Mouse (Mus musculus): Measurements from ENCODE around the gene Fam98c.
"Not testable (repeated sequence)": the region's sequence is repeated elsewhere in the genome, so short reads cannot be mapped to it uniquely, and the experiment has no call there.

Fam98c gene

DNA sequence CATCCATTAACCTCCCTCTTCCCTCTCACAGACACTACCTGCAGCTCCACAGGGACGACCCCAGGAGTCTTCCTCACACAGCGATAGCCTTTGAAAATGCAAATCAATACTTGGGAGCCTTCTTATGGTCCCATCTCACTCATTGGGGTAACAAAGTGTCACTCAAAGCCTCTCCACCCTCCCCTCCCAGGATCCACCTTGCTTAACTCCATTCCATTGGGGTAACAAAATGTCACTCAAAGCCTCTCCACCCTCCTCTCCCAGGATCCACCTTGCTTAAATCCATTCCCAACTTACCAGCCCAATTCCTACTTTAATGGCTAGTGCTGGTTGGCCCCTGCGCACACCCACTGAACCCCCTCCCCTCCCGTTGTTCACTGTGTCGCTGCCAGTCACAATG, 2.2 kb upstream of the Fam98c start:
- DNase-seq (ENCODE audit: low read depth, low spot score): no peak

- DNase-seq (ENCODE audit: low read depth, low spot score): peak; percentile 76
Measured at GRCm38 (mm10) chr7:29155196-29155837, 717 bp downstream of the Fam98c start.

DNA sequence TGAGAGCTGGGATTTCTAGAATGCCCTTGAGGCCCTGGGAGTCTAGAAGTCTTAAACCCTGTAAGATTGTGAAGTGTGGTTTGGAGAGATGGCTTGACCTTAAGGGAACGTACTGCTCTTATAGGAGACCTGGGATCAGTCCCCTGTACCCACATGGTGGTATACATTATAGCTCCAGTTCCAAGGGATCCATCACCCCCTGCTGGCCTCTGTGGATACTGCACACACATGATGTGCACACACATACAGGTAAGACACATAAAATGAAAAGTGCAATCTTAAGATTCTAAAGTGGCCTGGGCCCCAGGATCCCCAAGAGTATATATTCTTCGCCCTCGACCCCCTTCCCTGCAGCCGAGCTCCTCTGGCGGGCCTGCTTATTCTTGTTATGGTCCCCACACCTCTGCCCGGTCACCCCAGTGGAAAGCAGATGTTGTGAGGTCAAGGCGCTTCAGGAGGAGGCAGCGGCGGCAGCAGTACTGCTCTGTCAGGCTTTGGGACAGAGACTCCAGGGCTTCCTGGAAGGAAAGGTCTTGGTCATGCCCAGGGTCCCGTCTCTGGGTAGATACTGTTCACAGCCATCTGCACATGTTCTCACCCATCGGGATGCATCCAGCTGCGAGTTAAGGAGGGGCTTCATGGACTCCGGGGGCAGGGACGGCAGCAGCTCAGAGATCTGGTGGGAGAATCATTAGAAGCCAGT, 1.9 kb downstream of the Fam98c start:
- no peak for DNase-seq (ENCODE audit: low read depth, low spot score)

DNA sequence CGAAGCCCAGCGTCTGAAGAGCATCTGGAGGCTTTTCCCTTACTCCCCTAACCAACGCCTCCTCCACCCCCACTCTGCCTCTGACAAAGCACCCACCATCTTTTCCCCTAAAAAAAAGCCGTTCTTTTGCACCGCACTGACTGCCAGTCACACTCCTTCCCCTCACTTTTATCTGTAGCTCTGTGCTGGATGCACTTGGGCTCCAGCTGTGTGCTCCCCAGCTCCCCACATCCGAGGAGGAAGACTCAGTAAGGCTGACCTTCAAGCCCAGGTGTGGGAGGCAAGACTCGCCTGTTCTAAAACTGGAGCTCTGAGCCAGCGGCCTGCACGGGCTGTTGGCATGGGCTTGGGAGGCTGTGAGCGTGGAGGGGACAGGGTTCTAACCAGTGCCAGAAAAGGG, 4.5 kb downstream of the Fam98c start:
- DNase-seq (ENCODE audit: low read depth, low spot score): no peak

DNA sequence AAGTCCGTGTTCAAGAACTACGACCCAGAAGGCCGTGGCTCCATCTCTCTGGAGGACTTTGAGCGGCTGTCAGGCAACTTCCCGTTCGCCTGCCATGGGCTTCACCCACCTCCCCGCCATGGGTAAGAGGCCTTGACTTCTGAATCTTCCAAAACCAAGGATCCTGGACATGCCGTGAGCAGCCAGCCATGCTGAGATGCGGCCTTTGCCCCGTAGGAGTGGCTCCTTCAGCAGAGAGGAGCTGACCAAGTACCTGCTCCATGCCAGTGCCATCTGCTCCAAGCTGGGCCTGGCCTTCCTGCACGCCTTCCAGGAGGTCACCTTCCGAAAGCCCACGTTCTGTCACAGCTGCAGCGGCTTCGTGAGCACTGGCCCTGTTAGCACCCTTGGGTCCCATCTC, 7.3 kb downstream of the Fam98c start:
- no peak for DNase-seq (ENCODE audit: low read depth, low spot score)

DNA sequence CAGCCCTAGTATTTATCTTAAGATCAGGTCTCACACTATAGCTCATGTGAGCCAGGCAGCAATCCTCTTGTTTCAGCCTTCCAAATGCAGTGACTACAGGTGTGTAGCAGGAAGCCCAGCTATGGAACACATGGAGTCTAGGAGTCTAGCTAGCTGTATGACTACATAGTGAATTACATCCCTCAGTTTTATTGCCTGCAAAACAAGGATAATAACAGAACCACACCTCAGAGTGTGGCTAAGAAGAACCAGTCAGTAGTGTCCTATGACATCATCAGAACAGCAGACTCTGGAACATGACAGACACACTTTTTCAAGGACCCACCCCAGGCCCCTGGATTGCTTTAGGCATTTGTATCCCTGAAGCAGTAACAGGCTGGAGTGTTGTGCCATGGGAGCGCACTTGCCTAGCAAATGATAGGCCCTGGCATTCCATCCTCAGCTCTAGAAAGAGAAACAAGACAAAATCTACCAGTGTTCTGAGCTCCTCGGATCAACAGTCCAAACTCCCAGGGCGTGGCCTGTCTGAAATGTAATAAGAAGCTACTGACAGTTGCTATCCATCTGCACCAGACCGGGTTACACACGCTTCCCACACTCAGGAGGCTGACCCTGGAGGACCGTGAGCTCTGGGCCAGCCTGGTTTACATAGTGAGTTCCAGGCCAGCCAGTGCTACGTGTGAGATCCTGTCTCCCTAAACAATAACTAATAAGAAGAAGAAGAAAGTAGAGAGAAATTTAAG, 9.2 kb downstream of the Fam98c start:
- DNase-seq (ENCODE audit: low read depth, low spot score): no peak

- DNase-seq (ENCODE audit: low read depth, low spot score): peak; percentile 35
Measured at GRCm38 (mm10) chr7:29144006-29144405, 12.0 kb downstream of the Fam98c start.

GRCm38 (mm10) chr7:29141416-29141815, 14.6 kb downstream of the Fam98c start:
- DNase-seq (ENCODE audit: low read depth, low spot score): no peak

- not testable (repeated sequence) for DNase-seq (ENCODE audit: low read depth, low spot score)
Measured at GRCm38 (mm10) chr7:29139237-29139636, 16.8 kb downstream of the Fam98c start.

DNA sequence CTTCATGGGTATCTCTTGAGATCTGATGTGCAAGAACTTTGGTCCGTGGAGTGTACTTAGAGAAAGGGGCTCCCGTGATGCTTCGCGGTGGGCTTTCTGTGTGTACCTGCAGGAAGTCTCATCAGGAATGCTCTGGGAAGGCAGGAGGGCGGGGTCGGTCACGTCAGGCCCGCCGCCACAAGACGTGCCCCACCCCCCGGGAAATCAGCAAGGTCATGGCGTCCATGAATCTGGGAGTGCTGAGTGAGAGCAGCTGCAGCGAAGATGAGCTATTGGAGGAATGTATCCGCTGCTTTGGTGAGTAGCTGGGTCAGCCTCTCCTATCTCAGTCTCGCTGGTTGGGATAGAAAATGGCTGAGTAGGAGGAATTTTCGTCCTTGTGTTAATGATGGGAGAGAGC, 18.6 kb downstream of the Fam98c start:
- DNase-seq (ENCODE audit: low read depth, low spot score): no peak

- no peak for DNase-seq (ENCODE audit: low read depth, low spot score)
Measured at GRCm38 (mm10) chr7:29134693-29135386, 21.2 kb downstream of the Fam98c start, which contains the start of gene Rasgrp4. TSS of gene Rasgrp4 (plus strand) at chr7:29134851.

GRCm38 (mm10) chr7:29134230-29134629, 21.8 kb downstream of the Fam98c start:
- no peak for DNase-seq (ENCODE audit: low read depth, low spot score)

DNA sequence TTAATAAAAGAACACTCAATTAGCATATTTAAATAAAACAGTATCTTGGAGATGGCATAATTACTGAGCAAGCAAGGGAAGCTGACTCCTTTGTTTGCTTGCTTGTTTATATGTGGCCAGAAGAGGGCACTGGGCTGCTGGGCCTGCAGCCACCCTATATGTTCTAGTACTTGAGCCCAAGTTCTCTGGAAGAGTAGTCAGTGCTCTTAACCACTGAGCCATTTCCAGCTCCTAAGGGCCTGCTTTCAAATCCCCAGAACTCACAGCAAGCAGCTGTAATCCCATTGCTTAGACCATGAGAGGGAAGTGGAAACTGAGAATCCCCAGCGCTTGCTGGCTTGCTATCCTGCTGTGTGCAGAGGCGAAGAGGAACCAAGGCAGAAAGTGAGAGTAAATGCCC, 27.3 kb downstream of the Fam98c start:
- peak; percentile 44 for DNase-seq (ENCODE audit: low read depth, low spot score)

DNA sequence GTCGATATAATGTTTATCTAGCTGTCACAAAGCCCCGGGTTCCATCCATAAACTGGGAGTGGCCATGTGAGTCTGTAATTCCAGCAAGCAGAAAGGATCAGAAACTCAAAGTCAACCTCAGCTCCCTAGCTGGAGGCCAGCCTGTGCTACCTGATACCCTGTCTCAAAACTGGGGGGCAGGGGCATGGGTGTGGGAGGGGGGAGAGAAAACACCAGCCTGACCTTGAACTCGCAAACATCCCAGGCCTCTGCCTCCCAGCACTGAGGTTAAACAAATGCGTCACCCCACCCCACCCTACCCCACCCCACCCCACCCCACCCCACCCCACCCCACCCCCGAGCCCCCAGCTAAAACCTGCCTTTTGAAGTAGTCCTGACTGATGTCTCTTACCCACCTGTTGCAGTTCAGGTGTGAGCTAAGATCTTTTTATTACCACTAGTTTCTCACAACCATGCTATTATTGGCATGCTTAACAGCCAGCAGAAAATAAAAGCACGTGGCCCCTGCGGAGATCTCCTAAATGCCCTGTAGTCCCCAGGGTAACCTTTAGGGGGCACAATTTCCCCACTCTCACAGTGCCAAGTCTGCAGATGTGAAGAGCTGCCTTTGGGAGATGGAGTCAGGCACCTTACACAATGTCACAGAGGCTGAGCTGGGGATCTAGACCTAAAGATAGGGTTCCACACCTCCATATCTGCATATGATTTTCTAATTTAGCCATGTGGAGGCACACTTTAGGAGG, 29.7 kb downstream of the Fam98c start:
- DNase-seq (ENCODE audit: low read depth, low spot score): peak; percentile 57

DNA sequence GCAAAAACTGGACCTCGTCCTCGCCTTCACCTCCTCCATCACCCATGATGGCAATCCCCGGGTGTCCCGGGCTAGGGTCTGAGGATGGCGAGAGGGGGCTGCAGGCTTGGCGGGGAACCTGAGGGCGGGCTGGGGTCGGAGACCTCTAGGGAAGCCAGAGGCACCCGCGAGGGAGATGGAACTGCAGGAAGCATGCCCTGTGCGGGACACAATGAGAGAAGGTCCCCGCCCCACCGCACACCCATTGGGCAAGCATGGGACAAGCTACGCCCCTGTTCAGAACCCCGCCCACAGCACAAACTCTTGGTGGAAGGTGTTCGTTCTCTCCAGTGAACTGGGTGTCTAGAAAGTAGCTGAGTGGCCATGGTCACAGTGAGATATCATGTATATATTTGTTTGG, 31.1 kb downstream of the Fam98c start, which contains the start of gene Ryr1:
Gene Ryr1, minus strand, starts transcription at position 210 of the 400 bp plus-strand sequence.
- DNase-seq (ENCODE audit: low read depth, low spot score): peak; percentile 7

- no peak for DNase-seq (ENCODE audit: low read depth, low spot score)
Measured at GRCm38 (mm10) chr7:29123531-29124358, 32.3 kb downstream of the Fam98c start.

DNA sequence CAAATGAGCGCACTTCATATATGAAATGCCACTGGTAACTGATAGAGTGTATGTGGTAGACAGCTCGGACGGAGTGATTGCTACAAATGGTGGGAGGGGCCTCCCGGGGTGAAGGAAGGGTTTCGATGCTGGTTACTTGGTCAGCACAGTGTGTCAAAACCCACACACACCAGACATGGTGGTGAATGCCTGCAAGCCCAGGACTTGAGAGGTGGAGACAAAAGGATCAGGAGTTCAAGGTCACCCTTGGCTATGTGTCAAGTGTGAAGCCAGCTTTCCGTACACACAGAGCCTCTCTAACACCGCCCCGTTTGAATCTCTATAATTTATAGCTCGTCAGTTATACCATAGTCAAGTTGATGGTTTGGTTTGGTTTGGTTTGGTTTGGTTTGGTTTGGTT, 33.2 kb downstream of the Fam98c start:
- DNase-seq (ENCODE audit: low read depth, low spot score): no peak

GRCm38 (mm10) chr7:29119526-29119925, 36.5 kb downstream of the Fam98c start:
- peak; percentile 70 for DNase-seq (ENCODE audit: low read depth, low spot score)

DNA sequence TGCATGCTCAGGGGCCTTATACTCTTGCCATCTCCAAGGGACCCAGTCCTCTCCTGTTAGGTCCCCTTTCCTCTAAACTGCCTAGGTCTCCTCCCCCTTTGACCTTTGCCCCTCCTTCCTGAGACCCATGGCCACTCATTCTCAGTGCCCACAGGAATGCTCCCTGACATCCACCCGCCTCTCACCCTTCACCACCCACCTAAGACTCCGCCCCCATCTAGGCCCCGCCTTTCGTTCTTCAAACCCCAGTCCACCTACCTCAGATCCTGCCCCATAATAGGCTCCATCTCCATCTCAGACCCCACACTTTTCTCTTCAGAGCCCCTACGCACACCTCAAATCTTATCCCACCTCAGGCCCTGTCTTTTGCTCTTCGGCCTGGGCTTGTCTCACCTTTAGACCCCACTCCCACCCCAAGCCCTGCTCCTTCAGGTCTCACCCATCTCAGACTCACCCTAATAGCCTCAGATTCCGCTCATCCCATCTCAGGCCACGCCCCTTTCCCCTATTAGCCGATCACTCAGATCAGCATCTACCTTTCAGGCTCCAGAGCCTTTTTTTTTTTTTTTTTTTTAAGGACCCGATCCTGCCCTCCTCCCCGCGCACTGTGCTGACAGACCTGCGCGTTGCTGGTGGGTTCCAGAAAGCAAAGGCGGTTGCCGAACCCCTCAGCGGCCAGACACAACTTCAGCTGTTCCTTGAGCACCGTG, 37.7 kb downstream of the Fam98c start:
- DNase-seq (ENCODE audit: low read depth, low spot score): no peak
